Mouse (Mus musculus) forebrain, embryonic 13.5 days (tissue): ENCODE measurements around the gene Lmod3. TPM values are rescaled to one million over a fixed set of nuclear protein-coding genes. Genes with fewer than 3 reads are reported as not detected.

Source experiments
- ATAC-seq: fragments of 200-750 bp; cut with Nextera tagmentation; 2 replicates; pipeline ENCODE4 v1.8.0; 2017
- H3K27ac ChIP-seq: fragments of 300-500 bp; sonication (generic); 2 replicates; pipeline ENCODE4 v1.5.1; 2015; ENCODE audit warnings: inconsistent platforms, mild to moderate bottlenecking, moderate library complexity
- H3K27me3 ChIP-seq: fragments of 300-500 bp; sonication (generic); 2 replicates; pipeline ENCODE4 v1.6.1; 2015; ENCODE audit warnings: mild to moderate bottlenecking, inconsistent platforms
- H3K36me3 ChIP-seq: fragments of 300-500 bp; sonication (generic); 2 replicates; pipeline ENCODE4 v1.6.1; 2015; ENCODE audit warnings: mild to moderate bottlenecking, inconsistent platforms; ENCODE audit not compliant: poor library complexity, severe bottlenecking
- H3K4me1 ChIP-seq: fragments of 300-500 bp; sonication (generic); 2 replicates; pipeline ENCODE4 v1.6.1; 2015; ENCODE audit warnings: inconsistent platforms
- H3K4me2 ChIP-seq: fragments of 300-500 bp; sonication (generic); 2 replicates; pipeline ENCODE4 v1.6.1; 2015; ENCODE audit warnings: inconsistent platforms, mild to moderate bottlenecking, moderate library complexity
- H3K4me3 ChIP-seq: fragments of 300-500 bp; sonication (generic); 2 replicates; pipeline ENCODE4 v1.5.1; 2015; ENCODE audit warnings: mild to moderate bottlenecking, inconsistent platforms
- H3K9ac ChIP-seq: fragments of 300-500 bp; sonication (generic); 2 replicates; pipeline ENCODE4 v1.6.1; 2015; ENCODE audit warnings: mild to moderate bottlenecking, inconsistent platforms
- H3K9me3 ChIP-seq: fragments of 300-500 bp; sonication (generic); replicated peaks from 2 replicates; pipeline ENCODE4 v1.6.1; 2016; ENCODE audit warnings: inconsistent platforms
- WGBS: fragments of 180-500 bp; shearing (Covaris S2); methylation state at CpG from one replicate; pipeline ENCODE4 v1.1.7; 2015; 5-methylcytosine and 5-hydroxymethylcytosine counted together
- polyA plus RNA-seq: library from polyadenylated mRNA; unstranded; fragments of >200 nt; fragmentation: Nextera tagmentation; extraction: Ambion mirVana; gene quantifications from 2 replicates; pipeline ENCODE4 v1.2.1, GENCODE M21; 2015

The Lmod3 gene
- polyA plus RNA-seq, 1 experiment from 2014 or later = not detected

- no peaks in the 10 kb centered on the region for H3K9me3 ChIP-seq
- no peaks in the 10 kb centered on the region for H3K27me3 ChIP-seq
- H3K4me2 ChIP-seq = no peak overlapping the region
- H3K9ac ChIP-seq = no peak overlapping the region
- no peaks in the 10 kb centered on the region for H3K4me1 ChIP-seq
- no peak for ATAC-seq
- no peaks in the 10 kb centered on the region for H3K36me3 ChIP-seq
- H3K27ac ChIP-seq = no peak overlapping the region
- no peak overlapping the region for H3K4me3 ChIP-seq
Observed at GRCm38 (mm10) chr6:97245200-97245599, 7.4 kb downstream of the Lmod3 start.

DNA sequence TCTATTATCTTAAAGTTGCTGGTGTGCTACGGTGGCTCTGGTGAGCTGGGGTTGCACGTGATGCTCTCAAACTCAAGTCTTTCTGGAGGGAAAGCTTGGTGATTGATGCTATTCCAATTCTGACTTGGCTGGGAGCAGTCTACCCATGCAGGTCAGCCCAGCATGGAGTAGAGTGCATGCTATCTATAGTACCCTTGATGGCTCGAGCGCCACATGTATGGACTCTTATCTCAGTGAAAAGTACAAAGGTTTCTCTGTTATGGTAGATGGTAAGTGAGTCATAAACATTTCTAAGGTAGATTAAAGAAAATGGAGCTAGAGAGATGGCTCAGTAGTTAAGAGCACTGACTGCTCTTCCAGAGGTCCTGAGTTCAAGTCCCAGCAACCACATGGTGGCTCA is 10.0 kb downstream of the Lmod3 start:
- Histone ChIP-seq H3K9me3 (no peaks in the 10 kb centered on the region), H3K4me1 (no peaks in the 10 kb centered on the region), H3K4me3 (no peak overlapping the region), H3K27ac (no peak overlapping the region), H3K27me3 (no peaks in the 10 kb centered on the region), H3K36me3 (no peaks in the 10 kb centered on the region), H3K4me2 (no peak overlapping the region), H3K9ac (no peak overlapping the region)
- no peak for ATAC-seq
- 93% methylated on average over 4 of the region's 4 CpGs for WGBS

GRCm38 (mm10) chr6:97240092-97240491 is 12.5 kb downstream of the Lmod3 start:
- Histone ChIP-seq H3K27me3 (no peaks in the 10 kb centered on the region), H3K9me3 (no peaks in the 10 kb centered on the region), H3K27ac (no peak overlapping the region), H3K9ac (no peak overlapping the region), H3K4me3 (no peak overlapping the region), H3K36me3 (0 out of 2 replicates have a peak, but pooled peaks cover 3% of the 10 kb centered on the region), H3K4me2 (no peak overlapping the region), H3K4me1 (no peaks in the 10 kb centered on the region)
- WGBS = 86% methylated on average over 5 of the region's 5 CpGs
- ATAC-seq = no peak

GRCm38 (mm10) chr6:97239360-97239759 is 13.2 kb downstream of the Lmod3 start:
- ATAC-seq = no peak
- no peaks in the 10 kb centered on the region for H3K9me3 ChIP-seq
- 94% methylated on average over 6 of the region's 6 CpGs for WGBS

DNA sequence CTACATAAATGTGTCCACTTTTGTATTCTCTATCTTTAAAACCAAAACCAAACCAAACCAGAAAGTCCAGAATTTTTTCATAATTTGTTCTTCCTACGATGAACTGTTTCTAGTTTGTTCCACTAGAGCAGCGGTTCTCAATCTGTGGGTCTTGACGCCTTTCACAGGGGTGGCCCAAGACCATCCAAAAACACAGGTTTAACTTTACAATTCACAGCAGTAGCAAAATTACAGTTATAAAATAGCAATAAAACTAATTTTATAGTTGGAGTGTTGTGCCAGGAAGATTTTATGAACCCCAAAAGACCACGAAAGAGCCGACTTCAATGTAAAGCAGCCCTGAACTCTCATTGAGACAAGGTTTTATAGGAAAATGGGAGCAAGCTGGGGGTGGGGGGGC is 16.5 kb downstream of the Lmod3 start:
- H3K4me2 ChIP-seq = no peak overlapping the region
- H3K9me3 ChIP-seq = no peaks in the 10 kb centered on the region
- no peak overlapping the region for H3K27ac ChIP-seq
- H3K9ac ChIP-seq = no peak overlapping the region
- no peak for ATAC-seq
- WGBS = 97% methylated on average over 5 of the region's 5 CpGs
- peaks cover 34% of the 10 kb centered on the region for H3K36me3 ChIP-seq
- no peaks in the 10 kb centered on the region for H3K27me3 ChIP-seq
- no peak overlapping the region for H3K4me3 ChIP-seq
- H3K4me1 ChIP-seq = no peaks in the 10 kb centered on the region

More at GRCm38 (mm10) chr6:97239360-97239759, 13.2 kb downstream of the Lmod3 start:
- no peaks in the 10 kb centered on the region for H3K4me1 ChIP-seq
- H3K4me3 ChIP-seq = no peak overlapping the region
- H3K27ac ChIP-seq = no peak overlapping the region
- H3K27me3 ChIP-seq = no peaks in the 10 kb centered on the region
- H3K4me2 ChIP-seq = no peak overlapping the region
- no peak overlapping the region for H3K9ac ChIP-seq
- H3K36me3 ChIP-seq = peaks cover 10% of the 10 kb centered on the region; the same call in 1 of the 2 replicates

DNA sequence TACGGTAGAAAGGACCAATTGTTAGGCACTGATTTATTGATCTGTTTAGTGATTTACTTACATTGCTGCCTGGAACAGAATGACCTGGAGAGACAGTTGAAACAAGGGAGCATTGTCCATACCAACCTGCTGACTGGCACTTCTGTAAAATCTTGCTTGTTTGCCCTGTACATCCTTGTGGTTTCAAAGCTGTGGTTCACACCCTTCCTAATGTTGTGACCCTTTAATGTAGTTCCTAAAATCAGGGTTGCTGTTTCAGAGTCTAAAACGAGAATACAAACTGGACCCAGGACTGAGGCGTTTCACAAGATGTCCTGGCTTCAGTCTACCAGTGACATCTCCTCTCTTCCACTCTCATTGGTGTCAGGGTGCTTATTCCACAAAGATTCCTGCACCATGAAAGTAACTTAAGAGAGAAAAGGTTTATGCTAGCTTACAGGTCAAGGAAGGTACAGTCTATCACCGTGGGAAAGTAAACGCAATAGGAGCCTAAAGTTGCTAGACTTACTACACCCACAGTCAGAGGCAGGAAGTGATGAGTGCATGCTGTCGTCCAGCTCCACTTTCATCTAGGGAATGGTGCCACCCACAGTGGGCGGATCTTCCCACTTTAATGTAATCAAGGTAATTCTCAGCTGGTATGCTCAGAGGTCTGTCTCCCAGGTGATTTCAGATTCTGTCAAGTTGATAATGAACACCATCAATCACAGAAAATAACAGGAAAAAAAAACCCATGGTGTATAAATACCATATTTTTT is 17.5 kb downstream of the Lmod3 start:
- no peak overlapping the region for H3K9ac ChIP-seq
- WGBS = 92% methylated on average over 7 of the region's 7 CpGs
- no peak overlapping the region for H3K4me2 ChIP-seq
- H3K4me3 ChIP-seq = no peak overlapping the region
- H3K27ac ChIP-seq = no peak overlapping the region
- H3K27me3 ChIP-seq = no peaks in the 10 kb centered on the region
- ATAC-seq = no peak
- H3K4me1 ChIP-seq = no peaks in the 10 kb centered on the region
- H3K36me3 ChIP-seq = peaks cover 42% of the 10 kb centered on the region
- H3K9me3 ChIP-seq = no peaks in the 10 kb centered on the region

GRCm38 (mm10) chr6:97227067-97227847 is 25.3 kb downstream of the Lmod3 start:
- peaks cover 10% of the 10 kb centered on the region for H3K4me1 ChIP-seq
- H3K27ac ChIP-seq = no peak overlapping the region
- peaks cover 36% of the 10 kb centered on the region for H3K36me3 ChIP-seq
- no peak overlapping the region for H3K9ac ChIP-seq
- 97% methylated on average over 9 of the region's 9 CpGs for WGBS
- ATAC-seq = no peak
- H3K4me3 ChIP-seq = no peak overlapping the region
- H3K27me3 ChIP-seq = no peaks in the 10 kb centered on the region
- no peaks in the 10 kb centered on the region for H3K9me3 ChIP-seq
- no peak overlapping the region for H3K4me2 ChIP-seq

DNA sequence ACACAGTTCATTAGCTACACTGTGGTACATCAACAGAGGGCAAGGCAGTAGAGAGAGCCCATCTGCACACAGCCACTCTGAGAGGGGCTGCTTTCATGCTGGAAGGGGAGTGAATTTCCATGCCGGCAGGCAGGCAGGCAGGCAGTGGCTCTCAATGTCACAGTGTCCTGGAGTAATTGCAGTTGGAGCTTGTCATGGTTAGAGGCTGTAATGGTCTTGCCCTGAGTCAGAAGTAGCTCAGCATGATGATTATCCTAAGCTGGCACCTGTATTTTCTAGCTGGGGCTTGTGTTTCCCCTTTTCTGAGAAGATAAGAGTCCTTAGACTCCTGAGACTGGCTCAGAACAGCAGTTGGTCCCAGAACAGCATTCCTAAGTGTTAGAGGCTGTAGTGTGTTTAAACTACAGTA is 26.5 kb downstream of the Lmod3 start:
- Histone ChIP-seq H3K4me2 (no peak overlapping the region), H3K9me3 (no peaks in the 10 kb centered on the region), H3K4me1 (peaks cover 21% of the 10 kb centered on the region), H3K9ac (peak overlapping the region; percentile 17; the same call in 1 of the 2 replicates), H3K27me3 (no peaks in the 10 kb centered on the region), H3K36me3 (peaks cover 27% of the 10 kb centered on the region), H3K4me3 (no peak overlapping the region), H3K27ac (peak overlapping the region; percentile 55)
- ATAC-seq = no peak
- WGBS = 23% methylated on average over 1 of the region's 1 CpGs

- Histone ChIP-seq H3K36me3 (peaks cover 15% of the 10 kb centered on the region), H3K27me3 (no peaks in the 10 kb centered on the region), H3K9me3 (no peaks in the 10 kb centered on the region), H3K4me3 (no peak overlapping the region), H3K27ac (no peak overlapping the region), H3K4me2 (no peak overlapping the region), H3K4me1 (peaks cover 23% of the 10 kb centered on the region), H3K9ac (no peak overlapping the region)
- ATAC-seq = no peak
- 95% methylated on average over 8 of the region's 8 CpGs for WGBS
Observed at GRCm38 (mm10) chr6:97224505-97224904, 28.1 kb downstream of the Lmod3 start.

- Histone ChIP-seq H3K4me2 (no peak overlapping the region), H3K36me3 (peaks cover 13% of the 10 kb centered on the region), H3K27ac (no peak overlapping the region), H3K4me1 (peaks cover 23% of the 10 kb centered on the region), H3K27me3 (no peaks in the 10 kb centered on the region), H3K9me3 (no peaks in the 10 kb centered on the region), H3K9ac (no peak overlapping the region), H3K4me3 (no peak overlapping the region)
- WGBS = 72% methylated on average over 4 of the region's 4 CpGs
- no peak for ATAC-seq
Observed at GRCm38 (mm10) chr6:97223566-97223965, 29.0 kb downstream of the Lmod3 start.

DNA sequence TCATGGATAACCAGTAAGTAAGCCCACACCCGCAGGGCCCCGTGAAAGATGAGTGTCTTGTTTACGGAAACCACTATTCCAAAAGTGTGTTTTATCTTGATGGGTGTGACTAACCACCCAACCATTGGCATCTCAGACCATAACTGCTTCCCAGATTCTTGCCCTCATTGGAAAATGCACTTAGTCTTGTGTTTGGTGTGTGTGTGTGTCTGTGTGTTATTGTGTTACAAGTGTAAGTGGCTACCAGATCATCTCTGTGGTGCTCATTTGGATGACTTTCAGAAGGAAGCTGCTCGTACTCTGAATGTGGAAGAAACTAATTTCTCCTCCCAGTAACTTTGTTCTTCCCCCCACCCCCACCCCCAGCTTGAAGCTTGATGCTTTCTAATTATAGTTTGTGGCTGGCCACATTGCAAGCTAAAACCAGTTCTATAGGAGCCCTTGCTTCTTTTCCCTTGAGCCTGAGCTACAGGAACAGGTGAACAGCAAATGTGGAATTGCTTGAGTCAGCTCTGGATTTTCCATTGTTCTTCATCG is 29.6 kb downstream of the Lmod3 start:
- ATAC-seq = no peak
- H3K4me1 ChIP-seq = peaks cover 23% of the 10 kb centered on the region

GRCm38 (mm10) chr6:97222321-97222720 is 30.2 kb downstream of the Lmod3 start:
- Histone ChIP-seq H3K4me1 (peaks cover 23% of the 10 kb centered on the region), H3K4me2 (no peak overlapping the region)
- ATAC-seq = no peak

More for the DNA sequence above, 29.6 kb downstream of the Lmod3 start:
- 66% methylated on average over 5 of the region's 5 CpGs for WGBS
- Histone ChIP-seq H3K4me2 (no peak overlapping the region), H3K9me3 (no peaks in the 10 kb centered on the region), H3K9ac (no peak overlapping the region), H3K36me3 (peaks cover 13% of the 10 kb centered on the region), H3K27me3 (no peaks in the 10 kb centered on the region), H3K27ac (no peak overlapping the region), H3K4me3 (no peak overlapping the region)

More at GRCm38 (mm10) chr6:97222321-97222720, 30.2 kb downstream of the Lmod3 start:
- Histone ChIP-seq H3K27me3 (no peaks in the 10 kb centered on the region), H3K36me3 (peaks cover 10% of the 10 kb centered on the region), H3K27ac (no peak overlapping the region), H3K4me3 (no peak overlapping the region), H3K9me3 (no peaks in the 10 kb centered on the region), H3K9ac (no peak overlapping the region)
- 49% methylated on average over 6 of the region's 6 CpGs for WGBS
